Mouse (Mus musculus) embryonic facial prominence, embryonic 12.5 days (tissue): Measurements from ENCODE around the gene Krt2. TPM values are rescaled to one million over a fixed set of nuclear protein-coding genes. Genes with fewer than 3 reads are reported as not detected.

Experiments used
- ATAC-seq: fragments of 200-750 bp; cut with Nextera tagmentation; 2 replicates; pipeline ENCODE4 v1.8.0; 2017; ENCODE audit not compliant: insufficient number of reproducible peaks, insufficient read depth, low FRiP score, low TSS enrichment
- H3K27ac ChIP-seq: fragments of 300-500 bp; sonication (generic); 2 replicates; pipeline ENCODE4 v1.5.1; 2016; ENCODE audit warnings: mild to moderate bottlenecking
- H3K27me3 ChIP-seq: fragments of 300-500 bp; sonication (generic); 2 replicates; pipeline ENCODE4 v1.6.1; 2016; ENCODE audit warnings: mild to moderate bottlenecking, moderate library complexity
- H3K36me3 ChIP-seq: fragments of 300-500 bp; sonication (generic); 2 replicates; pipeline ENCODE4 v1.6.1; 2016; ENCODE audit warnings: mild to moderate bottlenecking
- H3K4me1 ChIP-seq: fragments of 300-500 bp; sonication (generic); 2 replicates; pipeline ENCODE4 v1.6.1; 2016
- H3K4me2 ChIP-seq: fragments of 300-500 bp; sonication (generic); replicated peaks from 2 replicates; pipeline ENCODE4 v1.6.1; 2016; ENCODE audit warnings: mild to moderate bottlenecking, moderate library complexity
- H3K4me3 ChIP-seq: fragments of 300-500 bp; sonication (generic); 2 replicates; pipeline ENCODE4 v1.5.1; 2016; ENCODE audit warnings: mild to moderate bottlenecking
- H3K9ac ChIP-seq: fragments of 300-500 bp; sonication (generic); 2 replicates; pipeline ENCODE4 v1.6.1; 2016; ENCODE audit warnings: mild to moderate bottlenecking, moderate library complexity
- H3K9me3 ChIP-seq: fragments of 300-500 bp; sonication (generic); 2 replicates; pipeline ENCODE4 v1.6.1; 2016; ENCODE audit warnings: mild to moderate bottlenecking, moderate library complexity
- WGBS: fragments of 180-500 bp; shearing (Covaris S2); methylation state at CpG from one replicate; pipeline ENCODE4 v1.1.7; 2016; 5-methylcytosine and 5-hydroxymethylcytosine counted together
- polyA plus RNA-seq: library from polyadenylated mRNA; unstranded; fragments of >200 nt; fragmentation: Nextera tagmentation; extraction: Ambion mirVana; gene quantifications from 2 replicates; pipeline ENCODE4 v1.2.1, GENCODE M21; 2016

Krt2 gene
- polyA plus RNA-seq, 1 experiment from 2014 or later: not detected

DNA sequence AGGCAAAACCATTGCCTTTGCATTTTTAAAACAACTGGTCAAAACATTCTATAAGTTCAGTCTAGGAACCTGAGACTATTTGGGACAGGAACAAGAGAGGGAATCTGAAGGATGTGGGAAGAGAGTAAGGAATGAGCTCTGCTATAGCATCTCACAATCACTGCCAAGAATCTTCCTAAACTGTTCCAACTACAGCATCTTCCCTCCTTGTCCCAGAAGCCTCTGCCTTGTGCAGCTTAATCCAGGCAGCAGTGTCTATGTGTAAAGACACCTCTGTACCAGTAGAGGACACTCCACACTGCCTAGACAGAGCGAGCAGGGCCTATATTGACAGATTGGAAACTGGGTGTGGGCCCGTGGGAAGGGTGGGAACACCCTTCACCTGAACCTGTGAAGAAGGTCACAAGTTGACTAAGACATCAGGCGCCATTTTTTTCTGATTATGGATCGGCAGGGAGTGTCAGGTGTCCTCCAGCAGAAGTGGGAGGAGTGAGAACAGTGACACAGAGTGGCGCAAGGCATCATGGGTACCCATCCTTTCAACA is 16.9 kb upstream of the Krt2 start:
- Histone ChIP-seq H3K4me2 (no peak overlapping the region), H3K27me3 (no peaks in the 10 kb centered on the region), H3K9me3 (no peaks in the 10 kb centered on the region), H3K4me1 (no peaks in the 10 kb centered on the region), H3K4me3 (no peak overlapping the region), H3K36me3 (no peaks in the 10 kb centered on the region), H3K27ac (no peak overlapping the region), H3K9ac (no peak overlapping the region)
- no peak for ATAC-seq
- WGBS: 63% methylated on average over 5 of the region's 5 CpGs

DNA sequence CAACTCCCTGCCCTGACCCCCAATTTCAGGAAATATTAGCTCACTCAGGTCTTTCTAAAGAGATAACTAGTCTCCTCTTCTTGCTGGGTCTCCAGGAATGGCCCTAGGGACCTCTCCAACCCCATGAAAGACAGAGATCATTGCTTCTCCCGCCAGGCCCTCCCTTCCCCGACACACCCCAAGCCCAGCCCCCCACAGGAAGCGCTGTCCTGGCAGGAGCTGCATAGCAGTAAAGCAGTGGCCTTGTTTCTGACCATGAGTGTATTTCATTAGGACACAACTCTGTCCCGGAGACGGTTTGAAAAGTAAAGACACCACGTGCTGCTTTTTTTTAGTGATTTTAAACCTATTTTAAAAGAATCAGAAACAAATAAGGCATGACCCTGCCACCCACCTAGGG is 15.2 kb upstream of the Krt2 start:
- H3K9ac ChIP-seq: no peak overlapping the region
- H3K27ac ChIP-seq: no peak overlapping the region
- no peaks in the 10 kb centered on the region for H3K9me3 ChIP-seq
- H3K27me3 ChIP-seq: no peaks in the 10 kb centered on the region
- H3K4me1 ChIP-seq: no peaks in the 10 kb centered on the region
- no peak overlapping the region for H3K4me3 ChIP-seq
- H3K36me3 ChIP-seq: no peaks in the 10 kb centered on the region
- no peak for ATAC-seq
- no peak overlapping the region for H3K4me2 ChIP-seq
- WGBS: 36% methylated on average over 6 of the region's 6 CpGs

DNA sequence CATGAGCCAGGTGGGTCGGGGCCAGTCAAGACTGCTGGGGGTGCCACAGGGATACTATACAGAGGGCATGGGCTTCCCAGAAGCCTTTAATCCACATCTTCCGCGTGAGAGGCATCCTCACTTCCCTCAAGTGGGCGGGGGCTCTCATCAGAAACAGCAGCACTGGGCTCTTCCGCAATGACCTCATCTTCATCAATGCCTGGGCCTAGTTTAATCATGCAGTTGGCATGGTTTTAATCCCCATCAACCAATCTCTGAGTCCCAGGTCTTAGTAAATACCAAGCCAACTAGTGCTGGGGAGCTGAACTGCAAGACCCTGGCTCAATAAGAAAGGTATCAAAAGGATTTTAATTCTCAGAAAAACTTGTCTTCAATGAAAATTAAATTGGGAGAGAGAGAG is 11.5 kb upstream of the Krt2 start:
- 72% methylated on average over 5 of the region's 5 CpGs for WGBS
- no peak overlapping the region for H3K4me3 ChIP-seq
- no peak overlapping the region for H3K4me2 ChIP-seq
- no peaks in the 10 kb centered on the region for H3K27me3 ChIP-seq
- H3K4me1 ChIP-seq: no peaks in the 10 kb centered on the region
- H3K9ac ChIP-seq: no peak overlapping the region
- no peak for ATAC-seq
- no peaks in the 10 kb centered on the region for H3K36me3 ChIP-seq
- H3K9me3 ChIP-seq: no peaks in the 10 kb centered on the region
- H3K27ac ChIP-seq: no peak overlapping the region

- no peak for ATAC-seq
- no peaks in the 10 kb centered on the region for H3K36me3 ChIP-seq
- no peak overlapping the region for H3K9ac ChIP-seq
- no peaks in the 10 kb centered on the region for H3K9me3 ChIP-seq
- H3K4me1 ChIP-seq: no peaks in the 10 kb centered on the region
- H3K4me3 ChIP-seq: no peak overlapping the region
- H3K27ac ChIP-seq: no peak overlapping the region
- no peaks in the 10 kb centered on the region for H3K27me3 ChIP-seq
- no peak overlapping the region for H3K4me2 ChIP-seq
- WGBS: 27% methylated on average over 3 of the region's 3 CpGs
These were observed 3.8 kb upstream of the Krt2 start for GRCm38 (mm10) chr15:101821786-101822185.

- no peak overlapping the region for H3K9ac ChIP-seq
- no peak overlapping the region for H3K27ac ChIP-seq
- H3K4me2 ChIP-seq: no peak overlapping the region
- no peak overlapping the region for H3K4me3 ChIP-seq
- H3K9me3 ChIP-seq: no peaks in the 10 kb centered on the region
- WGBS: 86% methylated on average over 11 of the region's 11 CpGs
- no peak for ATAC-seq
- no peaks in the 10 kb centered on the region for H3K27me3 ChIP-seq
- no peaks in the 10 kb centered on the region for H3K36me3 ChIP-seq
- H3K4me1 ChIP-seq: no peaks in the 10 kb centered on the region
These were observed 14.7 kb downstream of the Krt2 start for GRCm38 (mm10) chr15:101803052-101803822.

- WGBS: 76% methylated on average over 6 of the region's 6 CpGs
- Histone ChIP-seq H3K36me3 (no peaks in the 10 kb centered on the region), H3K9me3 (no peaks in the 10 kb centered on the region), H3K4me1 (no peaks in the 10 kb centered on the region), H3K9ac (no peak within 1 kb of the TSS), H3K27me3 (no peaks in the 10 kb centered on the region), H3K4me3 (no peak within 1 kb of the TSS), H3K27ac (no peak within 1 kb of the TSS), H3K4me2 (no peak within 1 kb of the TSS)
- ATAC-seq: no peak
These were observed 15.6 kb downstream of the Krt2 start, which contains the start of gene Krt73 for GRCm38 (mm10) chr15:101802296-101802835. Gene Krt73 (minus strand): TSS chr15:101802346.

GRCm38 (mm10) chr15:101790867-101791266 is 27.1 kb downstream of the Krt2 start:
- H3K4me3 ChIP-seq: no peak overlapping the region
- no peak overlapping the region for H3K9ac ChIP-seq
- H3K27me3 ChIP-seq: no peaks in the 10 kb centered on the region
- H3K4me2 ChIP-seq: no peak overlapping the region
- no peaks in the 10 kb centered on the region for H3K36me3 ChIP-seq
- ATAC-seq: no peak
- H3K4me1 ChIP-seq: no peaks in the 10 kb centered on the region
- no peaks in the 10 kb centered on the region for H3K9me3 ChIP-seq
- WGBS: 25% methylated on average over 3 of the region's 3 CpGs
- H3K27ac ChIP-seq: no peak overlapping the region

DNA sequence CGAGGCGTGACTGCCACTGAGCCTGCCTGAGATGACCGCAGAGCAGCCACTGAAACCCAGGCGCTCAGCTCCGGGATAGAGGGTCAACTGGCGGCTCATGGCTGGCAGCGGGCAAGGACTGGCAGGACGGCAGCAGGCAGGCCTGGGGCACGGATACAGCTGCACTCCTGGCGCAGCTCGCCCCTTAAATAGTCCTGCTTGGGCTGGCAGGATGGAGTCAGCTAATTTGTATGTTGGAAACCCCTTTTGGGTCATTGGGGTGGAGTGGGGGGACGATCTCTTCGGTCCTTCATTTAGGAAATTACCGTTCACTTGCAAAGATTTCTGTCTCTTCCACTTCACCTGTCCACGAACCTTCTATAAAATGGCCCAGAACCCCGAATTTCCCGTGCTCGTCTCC is 31.6 kb downstream of the Krt2 start, which contains the start of gene Krt72:
Gene Krt72 (minus strand): TSS at position 101 of the 400 bp plus-strand sequence.
- H3K4me1 ChIP-seq: no peaks in the 10 kb centered on the region
- no peak within 1 kb of the TSS for H3K4me3 ChIP-seq
- no peak for ATAC-seq
- 91% methylated on average over 18 of the region's 18 CpGs for WGBS
- no peak within 1 kb of the TSS for H3K9ac ChIP-seq
- no peaks in the 10 kb centered on the region for H3K36me3 ChIP-seq
- no peaks in the 10 kb centered on the region for H3K9me3 ChIP-seq
- H3K27me3 ChIP-seq: no peaks in the 10 kb centered on the region
- no peak within 1 kb of the TSS for H3K27ac ChIP-seq
- no peak within 1 kb of the TSS for H3K4me2 ChIP-seq

DNA sequence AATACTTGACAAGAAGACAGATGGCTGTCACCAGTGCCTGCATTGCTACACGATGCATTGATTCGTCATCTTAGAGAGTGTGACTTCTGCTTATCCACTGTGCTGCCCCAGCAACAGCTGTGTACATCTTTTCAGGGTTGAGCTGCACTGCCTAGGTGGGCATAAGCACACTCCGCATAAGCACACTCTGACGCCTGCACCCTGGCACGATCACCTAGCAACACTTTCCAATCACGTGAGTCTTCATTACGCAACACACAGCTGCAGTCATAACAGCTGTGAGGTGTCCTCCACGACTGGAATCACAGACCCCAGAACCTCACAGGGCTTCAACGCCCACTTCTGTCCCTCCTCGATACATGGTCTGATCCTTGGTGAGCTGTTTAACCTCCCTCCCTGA is 44.5 kb downstream of the Krt2 start:
- H3K36me3 ChIP-seq: no peaks in the 10 kb centered on the region
- 88% methylated on average over 10 of the region's 10 CpGs for WGBS
- H3K9ac ChIP-seq: no peak overlapping the region
- H3K27ac ChIP-seq: no peak overlapping the region
- no peak overlapping the region for H3K4me2 ChIP-seq
- no peaks in the 10 kb centered on the region for H3K4me1 ChIP-seq
- ATAC-seq: 0 out of 2 replicates have a peak, but pooled peaks have one; percentile 8
- no peaks in the 10 kb centered on the region for H3K27me3 ChIP-seq
- H3K9me3 ChIP-seq: no peaks in the 10 kb centered on the region
- no peak overlapping the region for H3K4me3 ChIP-seq

DNA sequence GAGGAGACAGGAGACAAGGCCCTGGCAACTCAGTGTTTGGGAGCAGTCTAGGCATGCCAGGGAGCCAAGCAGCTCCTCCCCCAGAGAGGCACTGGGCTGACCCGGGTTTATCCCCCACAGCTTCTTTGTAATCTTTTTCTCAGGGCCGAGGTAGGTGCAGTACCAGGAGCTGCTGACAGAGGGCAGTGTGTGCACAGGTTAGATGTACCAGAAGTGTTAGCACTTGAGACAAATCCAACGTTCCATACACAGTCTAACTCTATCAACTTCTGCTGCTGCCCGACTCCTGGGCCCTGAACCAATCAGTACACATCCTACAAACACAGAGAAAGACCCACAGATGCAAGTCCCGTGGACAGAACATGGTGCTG is 45.3 kb downstream of the Krt2 start:
- H3K9me3 ChIP-seq: no peaks in the 10 kb centered on the region
- H3K4me3 ChIP-seq: no peak overlapping the region
- ATAC-seq: 0 out of 2 replicates have a peak, but pooled peaks have one; percentile 36
- H3K4me2 ChIP-seq: no peak overlapping the region
- no peak overlapping the region for H3K9ac ChIP-seq
- WGBS: 6% methylated on average over 5 of the region's 5 CpGs
- H3K27ac ChIP-seq: no peak overlapping the region
- no peaks in the 10 kb centered on the region for H3K36me3 ChIP-seq
- no peaks in the 10 kb centered on the region for H3K27me3 ChIP-seq
- H3K4me1 ChIP-seq: no peaks in the 10 kb centered on the region

DNA sequence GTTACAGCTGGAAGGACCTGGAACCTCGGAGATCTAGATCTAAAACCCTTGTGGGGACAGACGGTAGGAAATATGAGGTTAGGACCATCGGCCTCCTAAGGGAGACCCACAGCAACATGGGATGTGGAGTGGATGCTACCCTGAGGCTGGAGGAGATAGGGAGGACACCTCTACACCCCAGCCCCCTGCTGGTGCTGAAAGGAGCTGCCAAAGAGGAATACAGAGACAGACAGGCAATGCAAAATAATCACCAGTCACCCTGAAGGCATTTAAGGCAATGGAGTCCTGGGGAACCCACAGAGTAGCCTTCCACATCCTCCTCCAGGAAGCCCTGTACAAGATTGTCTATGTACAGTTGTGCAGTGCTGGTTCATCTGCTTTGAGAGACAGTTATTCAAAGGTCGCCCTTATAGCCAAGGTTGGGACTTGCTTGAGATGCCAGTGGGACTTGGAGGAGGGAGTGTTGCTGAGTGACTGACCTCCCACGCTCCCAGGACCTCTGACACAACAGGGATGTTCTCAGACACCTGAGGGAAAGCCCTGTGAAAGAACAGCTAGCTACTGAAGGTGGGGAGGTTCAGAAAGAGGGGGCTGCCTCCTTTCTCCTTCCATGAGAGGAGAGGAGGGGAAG is 45.8 kb downstream of the Krt2 start:
- Histone ChIP-seq H3K4me1 (no peaks in the 10 kb centered on the region), H3K36me3 (no peaks in the 10 kb centered on the region), H3K27ac (0 out of 2 replicates have a peak overlapping the region, but pooled peaks have one; percentile 4), H3K9ac (no peak overlapping the region), H3K27me3 (no peaks in the 10 kb centered on the region), H3K4me3 (no peak overlapping the region), H3K4me2 (no peak overlapping the region), H3K9me3 (no peaks in the 10 kb centered on the region)
- ATAC-seq: no peak
- 70% methylated on average over 5 of the region's 5 CpGs for WGBS

GRCm38 (mm10) chr15:101770226-101770625 is 47.7 kb downstream of the Krt2 start:
- Histone ChIP-seq H3K27me3 (no peaks in the 10 kb centered on the region), H3K4me2 (no peak overlapping the region), H3K36me3 (no peaks in the 10 kb centered on the region), H3K4me3 (no peak overlapping the region), H3K27ac (peak overlapping the region; percentile 51; the same call in 1 of the 2 replicates), H3K9ac (no peak overlapping the region), H3K4me1 (no peaks in the 10 kb centered on the region), H3K9me3 (no peaks in the 10 kb centered on the region)
- no peak for ATAC-seq
- WGBS: 51% methylated on average over 8 of the region's 8 CpGs
